Comparison of ENCODE assay signal across 10 mouse cellular contexts in genomic region chr2:102127791-102128387, GRCm38 (mm10). TPM values are rescaled to one million over a fixed set of nuclear protein-coding genes. Genes with fewer than 3 reads are reported as not detected.
DNase-seq lines count a peak whose midpoint lies in the region; ATAC-seq and TF ChIP-seq lines count a peak whose summit lies in the region.
"Had no signal": no experiment of that assay in that cellular context is flagged by ENCODE, and none has a peak within 500 bp of the region (broad histone marks: within the 10 kb centered on the region; RNA-seq: fewer than 3 reads in every experiment).

No protein-coding gene starts in this region.

- peaks cover 13% of the 10 kb centered on the region for H3K4me1 ChIP-seq in forebrain, embryonic 16.5 days (replicated peaks; ENCODE audit: control insufficient read depth, insufficient read depth, low read length)
- peaks cover 14% of the 10 kb centered on the region for H3K4me1 ChIP-seq in hindbrain, postnatal 0 days (ENCODE audit: insufficient read depth, low read length)

- no peak for TF ChIP-seq CTCF in gastrocnemius, adult 2 months (IDR thresholded peaks at IDR 0.05)
- no peak for TF ChIP-seq CTCF in hindbrain, postnatal 0 days (IDR thresholded peaks at IDR 0.05; ENCODE audit: low read depth)

- WGBS in forebrain, embryonic 16.5 days = 72% methylated on average over 8 of the region's 8 CpGs
- WGBS in hindbrain, postnatal 0 days = 65% methylated on average over 8 of the region's 8 CpGs

- H3K27ac ChIP-seq in gastrocnemius, adult 2 months = peak overlapping the region; percentile 62
- no peak overlapping the region for H3K27ac ChIP-seq in forebrain, embryonic 16.5 days (ENCODE audit: low read length)
- peak overlapping the region; percentile 3; the same call in 1 of the 2 replicates for H3K27ac ChIP-seq in hindbrain, postnatal 0 days
- H3K27ac ChIP-seq: kidney, postnatal 0 days had no signal

- no peaks in the 10 kb centered on the region for H3K27me3 ChIP-seq in forebrain, embryonic 16.5 days (replicated peaks; ENCODE audit: control insufficient read depth, insufficient read depth, low read length)
- no peaks in the 10 kb centered on the region for H3K27me3 ChIP-seq in hindbrain, postnatal 0 days (ENCODE audit: insufficient read depth, low read length)

- no peaks in the 10 kb centered on the region for H3K36me3 ChIP-seq in forebrain, embryonic 16.5 days (ENCODE audit: control insufficient read depth, insufficient read depth)
- no peaks in the 10 kb centered on the region for H3K36me3 ChIP-seq in hindbrain, postnatal 0 days (ENCODE audit: insufficient read depth, low read length)

- H3K9ac ChIP-seq in forebrain, embryonic 16.5 days (replicated peaks; ENCODE audit: low read depth, low read length) = no peak overlapping the region
- no peak overlapping the region for H3K9ac ChIP-seq in hindbrain, postnatal 0 days (replicated peaks; ENCODE audit: low read length)

- H3K9me3 ChIP-seq in forebrain, embryonic 16.5 days (ENCODE audit: control insufficient read depth, low read length) = no peaks in the 10 kb centered on the region
- H3K9me3 ChIP-seq in hindbrain, postnatal 0 days (ENCODE audit: low read length) = no peaks in the 10 kb centered on the region

- H3K4me2 ChIP-seq in forebrain, embryonic 16.5 days (ENCODE audit: low read length) = no peak overlapping the region
- no peak overlapping the region for H3K4me2 ChIP-seq in hindbrain, postnatal 0 days (ENCODE audit: low read depth, low read length)

- intact Hi-C loops in gastrocnemius, adult 2 months (cut with DNase I) = no loop called here

- peak; percentile 34 for DNase-seq in gastrocnemius, adult 2 months
- no peak for DNase-seq in gastrocnemius, postnatal 4 days (ENCODE audit: low spot score in 2 of 2)
- DNase-seq in MN1 (ENCODE audit: low spot score) = peak; percentile 37
- DNase-seq in hindbrain, postnatal 0 days (ENCODE audit: low spot score) = no peak
- no peak for DNase-seq in layer of hippocampus, adult 8-10 months (ENCODE audit: low spot score in 2 of 2)
- DNase-seq in spleen, postnatal 14 days (ENCODE audit: low spot score in 2 of 2) = no peak
- DNase-seq: gastrocnemius, postnatal 10 days had no signal

- H3K4me3 ChIP-seq in gastrocnemius, adult 2 months = no peak overlapping the region
- H3K4me3 ChIP-seq in forebrain, embryonic 16.5 days (replicated peaks; ENCODE audit: low read length) = no peak overlapping the region
- H3K4me3 ChIP-seq in hindbrain, postnatal 0 days (ENCODE audit: low read length) = no peak overlapping the region

- ATAC-seq in forebrain, embryonic 16.5 days = 0 out of 2 replicates have a peak, but pooled peaks have one; percentile 1
- ATAC-seq in hindbrain, postnatal 0 days = no peak
- no peak for ATAC-seq in erythroid progenitor cell, adult 5-6 weeks (replicated peaks; ENCODE audit: low FRiP score, poor library complexity, severe bottlenecking)

RNA-seq across cellular contexts. Expression of gene Ldlrad3, which starts 58.3 kb away (rescaled TPM):
- 1 to 10 TPM; 4.5 to 5.9 TPM for total RNA-seq in gastrocnemius, adult 2 months (2021)
- total RNA-seq in gastrocnemius, postnatal 4 days (2021) = 10 to 100 TPM; 26.3 to 27.1 TPM
- 29.0 and 30.6 TPM in 2 replicates for polyA plus RNA-seq in forebrain, embryonic 16.5 days (2015; fragmentation: Nextera tagmentation; extraction: Ambion mirVana)
- 30.1 and 32.4 TPM in 2 replicates for total RNA-seq in hindbrain, postnatal 0 days (2014; rRNA removed)
- polyA plus RNA-seq in hindbrain, postnatal 0 days (2015; fragmentation: Nextera tagmentation; extraction: Ambion mirVana) = 20.7 and 21.6 TPM in 2 replicates
- 2.9 and 8.8 TPM in 2 replicates for total RNA-seq in erythroid progenitor cell, adult 5-6 weeks (2015; ENCODE audit: low replicate concordance)
- total RNA-seq in erythroid progenitor cell, adult 5-6 weeks (2017; ENCODE audit: low replicate concordance) = 0.39 and 2.2 TPM in 2 replicates
- 10 to 100 TPM in 3 of 4 experiments, 1 to 10 TPM in 1; 10.0 to 13.2 (median 11.3) TPM for total RNA-seq in layer of hippocampus, adult 8-10 months (2022)

Comparison
In these comparisons a context has a peak if more than half of its experiments do, and no peak if none do; other contexts are left out.
1. DNase-seq: peak in gastrocnemius, adult 2 months (single experiment) and MN1 (single experiment); none in gastrocnemius, postnatal 4 days (0 of 2), hindbrain, postnatal 0 days (single experiment), layer of hippocampus, adult 8-10 months (0 of 2) and spleen, postnatal 14 days (0 of 2).